Mouse (Mus musculus): Measurements from ENCODE around the gene Ctsa.

- TF ChIP-seq CTCF (IDR thresholded peaks at IDR 0.05; ENCODE audit: borderline replicate concordance, insufficient read depth, low read length) (no peak), POLR2A (IDR thresholded peaks at IDR 0.05; ENCODE audit: low read depth, low read length) (no peak)
Measured at GRCm38 (mm10) chr2:164859640-164860432, 27.2 kb downstream of the Ctsa start.
